Mouse (Mus musculus) gastrocnemius, postnatal 25 days (tissue): ENCODE measurements around the gene Depp1. TPM values are rescaled to one million over a fixed set of nuclear protein-coding genes. Genes with fewer than 3 reads are reported as not detected.
A peak's percentile ranks its signal among the peaks of the same experiment; 100 is the strongest.

Source experiments
- DNase-seq: peaks from one replicate; pipeline ENCODE4 v3.0.0; 2022
- microRNA-seq, 2 experiments: library from miRNA; unstranded; fragments of <30 nt; microRNA quantifications; one replicate each; pipeline ENCODE4 v1.2.0; 2021; ENCODE audit warnings: borderline replicate concordance in 2 of 2
- total RNA-seq, 2 experiments: library from RNA; stranded (reverse); gene quantifications; 1 replicate in 1 of 2; 2 replicates in 1 of 2; pipeline ENCODE4 v1.2.3; 2021

Gene Depp1
- total RNA-seq, 2 experiments from 2014 or later, result 1.5 to 7.2 TPM

- peak; percentile 49 for DNase-seq
Measured at GRCm38 (mm10) chr6:116682317-116682716, 31.9 kb downstream of the Depp1 start.

GRCm38 (mm10) chr6:116693639-116694038, 43.2 kb downstream of the Depp1 start:
- no peak for DNase-seq

- no peak for DNase-seq
Measured at GRCm38 (mm10) chr6:116694346-116694745, 43.9 kb downstream of the Depp1 start.

- DNase-seq, result no peak
Measured at GRCm38 (mm10) chr6:116697413-116697812, 47.0 kb downstream of the Depp1 start.

GRCm38 (mm10) chr6:116697896-116698425, 47.6 kb downstream of the Depp1 start:
- no peak for DNase-seq

GRCm38 (mm10) chr6:116700821-116701220, 50.4 kb downstream of the Depp1 start:
- DNase-seq, result no peak

Small RNA genes within 50 kb of the gene (microRNA-seq; reads per million reads assigned to microRNA genes)
- gene Mir7043, result 0.74 to 0.79 reads per million in 2 experiments

Other genes with a start within 250 kb of the Depp1 start
- gene Alox5, start 189.4 kb upstream of the Depp1 start, total RNA-seq, result 1 to 10 TPM; 1.1 to 1.3 TPM
- gene Olfr211, start 161.5 kb upstream of the Depp1 start, total RNA-seq, result not detected
- not detected for gene Olfr212, start 144.1 kb upstream of the Depp1 start, total RNA-seq
- not detected for gene Olfr213, start 112.2 kb upstream of the Depp1 start, total RNA-seq
- 1 to 10 TPM in 1 of 2 experiments, under 1 TPM in 1; 0.78 to 1.4 TPM for gene Gm5580, start 99.5 kb upstream of the Depp1 start, total RNA-seq
- gene Olfr214, start 96.4 kb upstream of the Depp1 start, total RNA-seq, result not detected
- not detected for gene Olfr215, start 66.4 kb upstream of the Depp1 start, total RNA-seq
- 1 to 10 TPM; 7.9 to 8.4 TPM for gene Zfp422, start 21.6 kb upstream of the Depp1 start, total RNA-seq
- 1 to 10 TPM; 1.2 to 2.3 TPM for gene Rassf4, start 23.3 kb downstream of the Depp1 start, total RNA-seq
- gene Tmem72, start 66.3 kb downstream of the Depp1 start, total RNA-seq, result under 1 TPM; 0.03 to 0.13 TPM